Mouse (Mus musculus) layer of hippocampus, adult 9-10 months (tissue): ENCODE results near the gene Gjd3.

Experiments used
- DNase-seq: peaks from one replicate; pipeline ENCODE4 v3.0.0; 2022; ENCODE audit warnings: low spot score

Gene Gjd3

GRCm38 (mm10) chr11:98962421-98963095 lies 20.3 kb downstream of the Gjd3 start:
- no peak for DNase-seq

GRCm38 (mm10) chr11:98961766-98962165 lies 21.1 kb downstream of the Gjd3 start:
- DNase-seq = no peak

- DNase-seq = no peak
Measured at GRCm38 (mm10) chr11:98961051-98961592, 21.7 kb downstream of the Gjd3 start.

GRCm38 (mm10) chr11:98960313-98960906 lies 22.4 kb downstream of the Gjd3 start:
- no peak for DNase-seq

GRCm38 (mm10) chr11:98959437-98960312 lies 23.1 kb downstream of the Gjd3 start:
- DNase-seq = no peak

GRCm38 (mm10) chr11:98956340-98956739 lies 26.5 kb downstream of the Gjd3 start:
- DNase-seq = no peak

GRCm38 (mm10) chr11:98955707-98956235 lies 27.0 kb downstream of the Gjd3 start:
- no peak for DNase-seq

- DNase-seq = no peak
Measured at GRCm38 (mm10) chr11:98954801-98955706, 27.8 kb downstream of the Gjd3 start.

- DNase-seq = no peak
Measured at GRCm38 (mm10) chr11:98954373-98954772, 28.4 kb downstream of the Gjd3 start.

- no peak for DNase-seq
Measured at GRCm38 (mm10) chr11:98953835-98954320, 28.9 kb downstream of the Gjd3 start.

- DNase-seq = no peak
Measured at GRCm38 (mm10) chr11:98953361-98953760, 29.5 kb downstream of the Gjd3 start.

- no peak for DNase-seq
Measured at GRCm38 (mm10) chr11:98952736-98953135, 30.1 kb downstream of the Gjd3 start.

GRCm38 (mm10) chr11:98952111-98952510 lies 30.7 kb downstream of the Gjd3 start:
- no peak for DNase-seq

GRCm38 (mm10) chr11:98951026-98951906 lies 31.6 kb downstream of the Gjd3 start:
- DNase-seq = no peak

GRCm38 (mm10) chr11:98950484-98950883 lies 32.3 kb downstream of the Gjd3 start:
- no peak for DNase-seq

GRCm38 (mm10) chr11:98949958-98950460 lies 32.8 kb downstream of the Gjd3 start:
- DNase-seq = no peak

- no peak for DNase-seq
Measured at GRCm38 (mm10) chr11:98949242-98949957, 33.4 kb downstream of the Gjd3 start.

GRCm38 (mm10) chr11:98947969-98948569 lies 34.7 kb downstream of the Gjd3 start:
- no peak for DNase-seq

GRCm38 (mm10) chr11:98945605-98945977 lies 37.2 kb downstream of the Gjd3 start:
- DNase-seq = no peak
